Mouse (Mus musculus) lung, adult 2 months (tissue): ENCODE results near the gene Sesn3.
"Not testable (repeated sequence)": the region's sequence is repeated elsewhere in the genome, so short reads cannot be mapped to it uniquely, and the experiment has no call there.

Experiments
- CTCF ChIP-seq: fragments of 200-500 bp; IDR thresholded peaks from 2 replicates; pipeline ENCODE4 v1.5.1; 2011; ENCODE audit warnings: mild to moderate bottlenecking, low read length, control low read depth; ENCODE audit not compliant: insufficient read depth
- POLR2A ChIP-seq: fragments of 200-500 bp; IDR thresholded peaks from 2 replicates; pipeline ENCODE4 v1.6.1; 2011; ENCODE audit warnings: low read depth, mild to moderate bottlenecking, control low read depth, low read length, borderline replicate concordance; ENCODE audit errors: extremely low read depth

- TF ChIP-seq CTCF, POLR2A: not testable (repeated sequence)
Measured at GRCm38 (mm10) chr9:14227086-14227485, 47.8 kb upstream of the Sesn3 start.
